Mouse (Mus musculus): ENCODE measurements around the gene Adamts7.

Gene Adamts7

DNA sequence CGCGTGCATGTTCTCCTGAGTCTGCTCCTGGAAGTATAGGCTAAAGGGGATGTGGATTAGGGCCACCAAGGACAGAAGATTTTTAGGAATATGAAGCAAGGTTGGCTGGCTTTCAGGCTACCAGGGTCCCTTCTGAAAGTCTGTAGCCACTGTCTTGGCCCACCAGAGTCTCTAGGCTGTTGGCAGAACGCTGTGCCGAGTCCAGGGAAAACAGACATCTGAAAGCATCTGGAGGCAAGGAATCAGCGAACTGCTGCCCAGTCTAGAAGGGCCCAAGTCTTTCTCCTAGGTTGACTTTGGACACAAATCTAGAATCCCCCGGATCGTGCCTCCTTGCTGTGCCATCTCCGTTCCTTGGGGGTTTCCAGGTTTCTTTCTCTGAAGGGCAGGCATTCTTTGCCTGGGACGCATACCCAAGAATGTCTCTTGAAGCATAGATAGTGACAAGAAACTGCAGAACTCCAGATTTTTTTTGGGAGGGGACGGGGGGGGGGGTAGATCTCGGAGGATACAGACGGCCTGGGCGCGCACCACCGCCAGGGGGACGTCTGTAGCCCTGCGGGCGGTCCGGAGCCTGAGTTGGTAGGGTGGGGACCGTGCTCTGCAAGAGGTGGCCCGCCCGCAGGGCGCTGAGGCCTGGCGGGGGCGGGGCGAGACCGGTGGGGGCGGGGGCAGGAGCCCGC lies 485 bp upstream of the Adamts7 start:
- DNase-seq: no peak

DNA sequence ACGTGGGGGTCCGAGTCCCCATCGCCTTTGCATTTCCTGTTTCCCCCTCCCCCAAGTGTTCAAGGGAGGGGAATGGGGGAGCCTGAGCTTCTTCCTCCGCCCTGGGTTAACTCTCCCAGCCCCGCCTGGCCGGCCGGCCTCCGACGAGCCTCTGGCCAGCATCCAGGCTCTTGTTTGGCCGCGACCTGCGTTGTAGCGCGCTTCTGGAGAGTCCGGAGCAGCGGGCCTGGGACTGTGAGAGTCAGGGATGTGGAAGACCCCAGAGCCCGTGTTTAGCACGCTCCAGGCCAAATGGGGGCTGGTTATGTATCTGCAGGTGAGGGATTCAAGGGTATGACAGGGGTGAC lies 853 bp downstream of the Adamts7 start:
- no peak for DNase-seq

- no peak for DNase-seq
Observed at GRCm38 (mm10) chr9:90164670-90165453, 2.0 kb downstream of the Adamts7 start.

- DNase-seq: no peak
Observed at GRCm38 (mm10) chr9:90165590-90165989, 2.7 kb downstream of the Adamts7 start.

DNA sequence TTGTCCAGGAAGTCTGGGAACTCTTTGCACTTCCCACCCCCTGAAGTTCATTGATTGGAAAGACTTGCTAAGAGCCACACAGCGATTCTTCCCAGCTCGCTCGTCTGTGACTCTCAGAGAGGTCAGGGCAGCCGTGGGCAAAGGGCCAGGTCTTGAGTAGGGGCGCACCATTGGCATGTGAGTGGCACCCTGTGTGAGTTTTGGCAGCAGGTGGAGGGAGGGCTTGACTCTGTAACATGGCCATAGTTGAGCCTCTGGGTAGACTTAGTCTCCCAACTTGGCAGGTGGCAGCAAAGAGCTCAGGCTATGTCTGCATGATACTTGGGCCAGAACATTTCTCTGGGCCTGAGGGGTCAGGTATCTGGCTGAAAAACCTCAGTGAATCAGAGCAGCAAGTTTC lies 3.7 kb downstream of the Adamts7 start:
- DNase-seq: no peak

DNA sequence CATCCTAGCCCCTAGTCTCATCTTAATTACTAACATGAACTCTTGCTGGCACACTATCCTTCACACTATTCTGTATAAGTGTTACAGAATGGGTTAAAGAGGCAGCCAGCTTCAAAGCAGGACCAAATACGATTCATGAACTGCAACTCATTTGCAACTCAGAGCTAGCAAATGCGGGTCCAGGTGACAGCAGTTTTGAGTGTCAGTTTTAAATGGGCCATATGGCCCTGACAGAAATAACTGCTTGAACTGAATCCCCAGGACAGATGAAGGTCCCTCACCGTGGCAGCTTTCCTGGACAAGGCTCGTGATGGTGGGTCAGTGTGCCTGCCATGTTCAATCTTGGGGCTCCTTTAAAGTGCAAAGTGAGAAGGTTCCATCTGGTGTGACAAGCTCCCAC lies 7.1 kb downstream of the Adamts7 start:
- no peak for DNase-seq

- no peak for DNase-seq
Observed at GRCm38 (mm10) chr9:90171421-90171820, 8.6 kb downstream of the Adamts7 start.

DNA sequence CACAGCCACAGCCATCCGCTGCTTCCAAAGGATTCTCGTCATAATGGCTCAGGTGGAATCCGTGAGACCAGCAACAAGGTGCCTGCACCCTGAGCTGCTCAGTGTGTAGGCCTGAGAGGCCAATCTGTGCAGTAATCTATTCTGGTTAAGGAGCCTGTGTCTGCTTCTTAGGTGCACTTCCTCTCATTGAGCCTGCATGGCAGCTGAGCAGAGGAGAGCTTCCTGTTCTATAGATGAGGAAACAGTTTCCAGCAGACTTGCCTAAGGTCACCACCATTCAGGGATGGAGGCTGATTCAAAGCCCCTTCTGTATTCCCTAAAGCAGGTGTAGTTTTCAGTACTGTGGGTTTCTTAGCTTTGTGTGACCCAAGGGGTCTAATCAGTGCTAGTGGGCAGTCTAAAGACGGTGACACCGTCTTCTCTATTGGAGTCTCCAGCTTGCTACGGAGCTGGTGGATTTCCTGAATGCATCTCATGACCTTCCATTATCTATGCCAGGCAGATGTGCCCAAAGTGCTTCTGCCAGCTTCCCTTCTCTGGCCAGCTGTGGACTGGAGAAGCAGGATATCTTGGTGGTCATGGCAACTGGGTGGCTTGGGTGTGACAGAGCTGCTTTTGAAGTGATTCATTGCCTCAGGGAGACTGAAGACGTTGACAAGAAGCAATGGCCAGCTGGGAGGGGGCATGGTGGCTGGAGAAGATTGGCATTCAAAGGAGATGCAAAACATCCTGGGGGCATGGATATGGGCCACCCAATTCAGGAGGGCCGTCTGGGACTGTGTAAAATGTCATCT lies 9.9 kb downstream of the Adamts7 start:
- no peak for DNase-seq

GRCm38 (mm10) chr9:90173330-90173729 lies 10.5 kb downstream of the Adamts7 start:
- no peak for DNase-seq

GRCm38 (mm10) chr9:90179409-90179808 lies 16.5 kb downstream of the Adamts7 start:
- DNase-seq: no peak

GRCm38 (mm10) chr9:90181656-90182388 lies 19.0 kb downstream of the Adamts7 start:
- no peak for DNase-seq

DNA sequence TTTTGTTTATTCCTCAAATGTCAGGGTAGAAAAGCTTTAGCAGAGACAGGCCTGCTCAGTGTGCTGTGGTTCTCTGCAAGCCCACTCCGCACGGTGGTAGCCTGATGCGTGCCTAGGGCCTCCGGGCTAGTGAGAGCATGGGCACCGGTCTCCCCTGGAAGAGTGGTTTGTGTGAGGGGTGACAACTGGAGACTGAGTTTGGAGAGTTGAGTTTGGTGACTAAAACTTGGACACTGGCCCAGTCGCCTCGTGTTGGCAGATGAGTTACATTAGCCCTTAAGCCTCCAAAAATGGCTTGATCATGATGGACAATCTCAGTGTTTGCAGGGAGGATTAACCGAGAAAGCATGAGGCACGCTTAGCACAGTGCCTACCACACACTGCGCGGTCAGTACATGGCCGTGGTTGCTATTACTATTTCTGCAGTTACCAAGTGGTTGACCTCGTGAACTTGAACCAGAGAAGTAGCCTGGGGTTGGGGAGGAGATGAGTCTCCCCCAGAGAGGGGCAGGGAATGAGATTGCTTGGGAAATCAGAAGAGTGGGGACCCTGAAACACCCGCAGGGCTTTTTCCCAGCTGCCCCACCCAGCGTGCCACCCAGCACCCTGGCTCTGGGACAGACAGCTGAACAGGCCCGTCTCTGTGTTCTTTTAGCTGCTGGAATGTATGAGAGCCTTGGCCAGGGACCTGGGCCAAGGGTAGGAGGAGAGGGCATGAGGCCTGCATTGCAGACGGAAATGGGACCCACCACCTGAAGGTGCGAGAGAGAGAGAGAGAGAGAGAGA lies 20.0 kb downstream of the Adamts7 start:
- no peak for DNase-seq

- DNase-seq: no peak
Observed at GRCm38 (mm10) chr9:90183550-90183949, 20.7 kb downstream of the Adamts7 start.

- no peak for DNase-seq
Observed at GRCm38 (mm10) chr9:90184116-90184515, 21.2 kb downstream of the Adamts7 start.

DNA sequence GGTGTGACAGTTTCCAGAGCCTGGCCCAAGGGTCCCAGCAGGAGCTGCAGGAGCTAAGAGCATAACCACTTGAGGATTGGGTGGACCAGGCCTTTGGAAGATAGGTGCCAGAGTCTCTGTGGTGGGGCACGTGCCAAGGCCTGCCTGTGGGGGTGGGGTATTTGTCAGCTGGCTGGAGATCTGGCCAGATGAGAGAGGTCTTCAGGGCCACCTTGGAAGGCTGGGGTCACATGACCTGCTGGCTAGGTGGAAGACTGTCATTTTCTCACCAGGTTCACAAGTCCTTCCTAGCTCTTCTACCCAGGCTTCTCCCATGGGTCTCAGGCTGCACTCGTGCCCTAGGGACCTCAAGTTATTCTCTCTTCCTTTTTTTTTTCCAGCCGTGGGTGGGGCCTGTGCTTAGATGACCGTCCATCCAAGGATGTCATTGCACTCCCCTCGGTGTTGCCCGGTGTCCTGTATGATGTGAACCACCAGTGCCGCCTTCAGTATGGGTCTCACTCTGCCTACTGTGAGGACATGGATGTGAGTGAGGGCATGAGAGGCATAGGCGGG lies 22.6 kb downstream of the Adamts7 start:
- DNase-seq: no peak

- no peak for DNase-seq
Observed at GRCm38 (mm10) chr9:90188893-90189292, 26.0 kb downstream of the Adamts7 start.

DNA sequence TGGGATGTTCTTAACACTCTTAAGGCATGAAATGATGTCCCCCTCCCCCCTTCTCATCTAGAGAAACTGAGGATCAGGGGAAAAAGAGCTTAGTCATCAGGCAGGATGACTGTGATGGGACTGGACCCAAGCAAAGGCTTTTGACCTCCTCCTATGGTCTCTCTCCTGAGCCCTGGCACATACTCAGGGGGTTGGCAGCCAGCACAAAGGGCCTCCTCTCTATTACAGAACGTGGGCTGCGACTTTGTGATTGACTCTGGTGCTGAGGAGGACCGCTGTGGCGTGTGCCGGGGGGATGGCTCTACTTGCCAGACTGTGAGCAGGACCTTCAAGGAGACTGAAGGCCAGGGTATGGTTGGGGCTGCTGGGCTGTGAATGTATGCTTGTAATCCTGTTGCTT lies 26.5 kb downstream of the Adamts7 start:
- no peak for DNase-seq

DNA sequence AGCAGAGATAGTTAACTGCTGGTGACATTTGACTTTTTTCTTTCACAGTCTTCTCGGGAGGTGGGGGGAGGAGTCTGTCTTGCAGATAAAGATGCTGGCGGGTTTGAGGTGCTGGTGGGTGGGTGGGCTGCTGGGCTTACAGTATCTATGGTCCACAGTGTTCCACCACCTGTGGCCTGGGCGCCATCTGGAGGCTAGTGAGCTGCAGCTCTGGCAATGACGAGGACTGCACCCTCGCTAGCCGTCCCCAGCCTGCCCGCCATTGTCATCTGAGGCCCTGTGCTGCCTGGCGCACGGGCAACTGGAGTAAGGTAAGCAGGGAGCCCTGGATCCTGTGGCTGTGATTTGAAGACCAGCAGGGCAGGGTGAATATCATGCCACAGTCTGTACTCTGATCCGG lies 32.1 kb downstream of the Adamts7 start:
- DNase-seq: no peak

- DNase-seq: no peak
Observed at GRCm38 (mm10) chr9:90196262-90196661, 33.4 kb downstream of the Adamts7 start.

DNA sequence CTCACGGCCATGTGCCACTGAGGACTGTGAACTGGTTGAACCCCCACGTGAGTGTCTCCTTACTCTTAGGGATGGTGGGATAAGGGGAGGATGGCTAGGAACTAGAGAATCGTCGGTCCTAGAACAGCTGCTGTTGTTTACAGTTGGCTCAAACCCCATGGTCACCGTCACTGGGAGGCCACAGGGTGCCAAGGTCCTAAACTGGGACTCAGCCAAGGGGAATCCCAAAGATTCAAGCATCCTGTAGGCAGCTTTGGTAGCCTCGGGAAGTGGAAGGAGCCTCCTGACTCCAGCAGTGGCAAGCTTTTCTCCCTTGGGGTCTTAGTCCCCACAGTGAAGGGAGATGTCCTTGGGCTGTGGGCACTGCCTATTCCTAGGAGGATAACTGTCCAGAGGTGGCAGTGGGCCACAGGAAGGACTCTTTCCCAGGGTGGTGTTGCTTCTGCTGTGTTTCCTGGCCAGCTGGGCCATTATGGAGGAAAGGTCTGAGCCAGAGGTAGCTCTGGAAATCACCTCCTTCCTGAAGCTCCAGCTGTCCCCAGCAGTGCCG lies 34.3 kb downstream of the Adamts7 start:
- no peak for DNase-seq

DNA sequence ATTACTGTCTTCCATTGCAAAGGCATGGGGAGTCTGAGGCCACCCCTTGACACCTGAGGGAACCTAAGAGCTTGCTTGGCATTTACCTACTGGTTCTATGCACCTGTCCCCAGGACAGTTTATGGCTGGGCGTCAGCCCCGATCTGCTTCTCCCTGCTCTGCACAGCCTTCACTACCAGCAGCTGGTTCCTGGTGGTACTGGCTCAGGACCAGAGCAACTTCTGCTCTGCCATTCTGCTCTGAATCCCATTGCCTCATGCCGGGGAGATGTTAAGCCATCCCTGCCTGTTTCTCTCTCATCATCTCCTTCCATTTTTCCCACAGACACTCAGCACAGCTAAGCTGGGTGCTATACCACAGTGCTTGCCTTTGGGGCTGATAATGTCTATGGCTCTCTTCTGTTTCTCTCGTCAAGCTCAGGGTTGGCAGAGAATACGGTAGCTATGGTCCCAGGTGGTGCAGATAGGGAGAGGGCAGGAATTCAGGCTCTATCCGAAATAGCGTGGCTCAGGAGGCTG lies 35.1 kb downstream of the Adamts7 start:
- DNase-seq: no peak
